Mouse (Mus musculus) urinary bladder, adult 2 months (tissue): ENCODE data around the gene Mmp14. TPM values are rescaled to one million over a fixed set of nuclear protein-coding genes. Genes with fewer than 3 reads are reported as not detected.
A peak's percentile ranks its signal among the peaks of the same experiment; 100 is the strongest.

ENCODE experiments used
- DNase-seq: peaks from one replicate; pipeline ENCODE4 v3.0.0; 2022; ENCODE audit warnings: low spot score
- polyA plus RNA-seq: library from polyadenylated mRNA; depleted of rRNA; stranded (reverse); fragments of >200 nt; gene quantifications from 2 replicates; pipeline ENCODE4 v1.2.3, GENCODE M21; 2012; rRNA removed

Mmp14 gene
- 202 and 226 TPM in 2 replicates for polyA plus RNA-seq

- DNase-seq: peak; percentile 52
Observed at GRCm38 (mm10) chr14:54431334-54432077, at the start of gene Mmp14. Mmp14 (plus strand) TSS chr14:54431612.

- DNase-seq: no peak
Observed at GRCm38 (mm10) chr14:54381816-54382215, 49.6 kb upstream of the Mmp14 start.

DNA sequence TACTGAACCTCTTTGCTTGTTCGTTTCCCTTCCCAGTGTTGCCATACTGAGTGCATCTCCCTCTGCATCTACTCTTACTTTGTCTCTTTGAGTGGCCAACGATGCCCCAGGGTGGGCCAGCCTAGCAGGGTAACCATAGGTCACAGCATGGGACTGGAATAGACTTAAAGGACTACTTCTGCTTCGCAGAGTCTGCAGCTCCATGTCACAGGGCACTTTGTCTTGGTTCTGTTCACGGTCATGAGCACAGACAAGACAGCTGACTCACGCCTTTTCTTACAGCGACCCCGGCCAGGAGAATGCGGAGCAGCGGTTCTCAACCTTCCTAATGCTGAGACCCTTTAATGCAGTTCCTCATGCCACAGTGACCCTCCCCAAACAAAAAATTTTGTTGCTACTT, 48.8 kb upstream of the Mmp14 start:
- DNase-seq: no peak

- no peak for DNase-seq
Observed at GRCm38 (mm10) chr14:54383355-54383771, 48.0 kb upstream of the Mmp14 start.

DNA sequence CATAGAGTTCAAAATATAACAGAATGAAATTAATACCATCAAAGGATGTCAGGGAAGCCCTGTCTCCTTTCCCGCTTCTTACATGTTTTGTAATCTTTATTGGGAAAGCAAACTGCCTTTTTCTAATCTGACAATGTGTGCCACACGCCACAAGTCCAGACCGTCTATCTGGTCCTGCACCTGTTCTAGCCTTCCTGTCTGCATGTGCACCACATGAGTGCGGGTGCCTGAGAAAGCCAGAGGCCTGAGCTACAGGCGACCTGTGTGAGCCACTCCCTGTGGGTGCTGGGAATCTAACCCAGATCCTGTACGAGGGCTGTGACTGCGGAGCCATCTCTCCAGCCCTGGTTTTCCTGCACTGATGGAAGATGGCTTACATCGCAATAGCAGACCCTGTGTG, 47.0 kb upstream of the Mmp14 start:
- DNase-seq: no peak

DNA sequence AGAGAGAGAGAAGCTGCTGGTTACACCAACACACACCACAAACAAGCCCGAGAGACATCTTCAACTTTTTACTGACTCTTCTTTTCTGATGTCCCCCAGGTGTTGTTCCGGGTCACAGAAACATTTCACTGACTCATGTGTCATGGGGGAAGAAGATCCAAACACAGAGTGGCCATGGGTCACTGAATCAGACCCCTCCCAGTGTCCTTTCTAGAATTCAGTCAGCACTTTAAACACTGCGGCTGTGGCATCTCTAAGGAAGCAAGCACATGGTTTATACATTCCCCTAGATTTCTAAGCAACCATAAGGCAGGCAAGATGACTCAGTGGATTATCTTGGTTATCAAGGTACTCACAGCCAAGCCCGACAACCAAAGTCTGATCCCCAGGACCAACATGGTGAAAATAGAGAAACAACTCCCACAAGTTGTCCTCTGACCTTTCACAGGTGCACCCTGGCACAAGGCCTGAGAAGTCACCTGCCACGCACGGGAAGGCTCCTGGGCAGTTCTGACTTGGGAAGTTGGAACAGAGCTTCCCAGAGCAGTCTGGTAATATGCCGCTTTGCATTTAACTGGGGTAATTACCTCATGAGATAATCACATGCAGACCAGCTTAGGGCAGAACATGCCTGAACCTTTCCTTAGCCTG, 45.3 kb upstream of the Mmp14 start:
- DNase-seq: no peak

DNA sequence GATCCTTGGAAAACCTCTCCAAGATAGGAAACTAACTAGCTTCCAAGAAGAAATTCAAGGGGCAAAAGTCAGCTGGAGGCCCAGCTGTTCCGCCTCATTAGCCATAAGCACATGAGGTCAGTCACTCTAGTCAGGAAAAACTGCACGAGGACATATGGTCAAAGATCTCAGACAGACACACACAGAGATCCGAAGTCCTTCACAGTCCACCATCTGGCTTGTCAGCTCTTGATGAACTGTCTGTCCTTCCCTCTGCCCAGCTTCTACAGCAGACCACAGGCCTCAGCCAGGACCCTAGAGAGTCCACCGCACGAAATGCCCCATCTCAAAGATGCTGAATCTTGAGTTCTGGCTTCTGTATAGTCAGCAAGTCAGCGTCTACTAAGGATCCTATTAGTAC, 43.9 kb upstream of the Mmp14 start:
- DNase-seq: no peak

- DNase-seq: no peak
Observed at GRCm38 (mm10) chr14:54390843-54391242, 40.6 kb upstream of the Mmp14 start.

- no peak for DNase-seq
Observed at GRCm38 (mm10) chr14:54393794-54394193, 37.6 kb upstream of the Mmp14 start.

- DNase-seq: no peak
Observed at GRCm38 (mm10) chr14:54394309-54394708, 37.1 kb upstream of the Mmp14 start.

GRCm38 (mm10) chr14:54396685-54397084, 34.7 kb upstream of the Mmp14 start:
- DNase-seq: no peak

DNA sequence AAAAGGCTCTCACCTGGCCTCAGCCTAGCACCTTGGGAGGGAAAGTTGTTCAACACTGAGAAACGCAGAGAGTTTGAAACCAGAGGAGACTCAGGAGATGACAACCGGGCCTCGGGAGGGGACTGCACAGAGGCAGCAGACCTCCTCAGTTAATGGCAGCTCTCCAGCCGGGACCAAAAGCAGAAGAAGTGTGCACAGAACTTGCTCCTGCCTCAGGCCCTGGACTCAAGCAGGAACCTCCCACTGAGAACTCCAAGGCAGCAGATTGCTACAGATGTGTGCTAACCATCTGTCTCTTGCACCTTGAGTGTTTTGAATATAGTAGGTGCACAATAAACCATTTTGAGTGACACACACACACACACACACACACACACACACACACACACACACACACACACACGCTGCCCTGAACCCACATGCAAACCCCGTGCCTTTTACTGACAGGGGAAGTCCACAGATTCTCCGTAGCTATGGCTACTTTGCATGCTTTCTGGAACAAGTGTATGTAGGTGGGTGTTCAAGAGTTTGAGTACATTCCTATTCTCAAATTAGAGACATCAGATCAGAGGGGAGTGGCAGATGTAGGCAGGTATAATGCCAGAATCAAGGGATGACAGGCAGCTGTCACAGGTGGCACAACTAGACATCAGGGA, 33.4 kb upstream of the Mmp14 start:
- no peak for DNase-seq

DNA sequence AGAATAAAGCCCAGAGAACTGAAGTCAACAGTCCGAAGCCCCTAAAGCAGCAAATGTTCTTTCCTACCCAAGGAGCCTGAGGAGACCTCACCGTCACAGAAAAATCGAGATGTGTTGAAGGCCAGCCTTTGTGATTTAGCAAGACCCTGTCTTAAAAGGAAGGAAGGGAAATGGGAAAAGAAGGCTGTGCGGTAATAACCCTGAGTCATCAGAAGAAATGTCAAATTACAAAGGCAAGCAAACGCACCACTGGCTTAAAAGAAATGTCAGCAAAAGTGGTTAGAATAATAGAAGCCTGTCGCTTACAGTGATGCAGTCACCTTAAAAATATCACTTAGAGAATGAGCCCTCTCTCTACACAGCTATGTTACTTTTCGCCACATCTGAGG, 32.9 kb upstream of the Mmp14 start:
- DNase-seq: no peak

- no peak for DNase-seq
Observed at GRCm38 (mm10) chr14:54398921-54399382, 32.5 kb upstream of the Mmp14 start.

- DNase-seq: no peak
Observed at GRCm38 (mm10) chr14:54401723-54402122, 29.7 kb upstream of the Mmp14 start.

GRCm38 (mm10) chr14:54408336-54409056, 22.9 kb upstream of the Mmp14 start:
- DNase-seq: no peak

GRCm38 (mm10) chr14:54409057-54409645, 22.3 kb upstream of the Mmp14 start:
- DNase-seq: no peak

GRCm38 (mm10) chr14:54409980-54410810, 21.2 kb upstream of the Mmp14 start:
- DNase-seq: no peak

GRCm38 (mm10) chr14:54412000-54412576, 19.3 kb upstream of the Mmp14 start:
- DNase-seq: no peak

GRCm38 (mm10) chr14:54412629-54413170, 18.7 kb upstream of the Mmp14 start:
- DNase-seq: no peak
